Mouse (Mus musculus) brain, embryonic 14.5 days (tissue): ENCODE data around the gene Rnase4.

ENCODE experiments used
- CTCF ChIP-seq: fragments of 200-500 bp; IDR thresholded peaks from 2 replicates; pipeline ENCODE4 v1.5.1; 2012; ENCODE audit warnings: inconsistent platforms, mild to moderate bottlenecking, moderate library complexity, borderline replicate concordance; ENCODE audit not compliant: insufficient read depth, insufficient read length; ENCODE audit errors: extremely low read depth
- POLR2A ChIP-seq: fragments of 200-500 bp; IDR thresholded peaks from 2 replicates; pipeline ENCODE4 v1.6.1; 2012; ENCODE audit warnings: mild to moderate bottlenecking, inconsistent platforms, borderline replicate concordance; ENCODE audit not compliant: poor library complexity, insufficient read depth, insufficient read length, severe bottlenecking; ENCODE audit errors: extremely low read depth

DNA sequence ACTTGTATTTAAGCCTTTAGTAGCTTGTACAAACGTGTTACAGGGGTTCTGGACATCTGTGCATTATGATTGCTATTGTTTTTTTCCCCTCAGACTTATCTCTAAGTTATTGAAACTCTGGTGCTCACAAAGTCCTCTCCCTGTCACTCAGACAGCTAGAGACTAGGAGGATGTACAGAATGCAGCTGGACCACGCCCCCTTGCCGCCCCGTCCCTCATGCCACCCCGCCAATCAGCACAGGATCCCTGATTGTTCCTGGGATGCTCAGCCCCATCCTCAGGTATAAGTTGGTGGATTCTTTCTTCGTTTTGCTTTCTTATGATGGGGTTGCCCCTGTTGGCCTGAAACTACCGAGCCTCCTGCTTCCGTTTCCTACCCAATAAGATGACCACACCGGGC is 22.6 kb downstream of the Rnase4 start:
- TF ChIP-seq CTCF (no peak), POLR2A (no peak)
